Mouse (Mus musculus): ENCODE measurements around the gene Sprr1a. TPM values are rescaled to one million over a fixed set of nuclear protein-coding genes. Genes with fewer than 3 reads are reported as not detected.
"Not testable (repeated sequence)": the region's sequence is repeated elsewhere in the genome, so short reads cannot be mapped to it uniquely, and the experiment has no call there.

The Sprr1a gene
- 0.20 and 0.22 TPM in 2 replicates for polyA plus RNA-seq (2015; fragmentation: Nextera tagmentation; extraction: Ambion mirVana)

- Histone ChIP-seq H3K4me3 (replicated peaks) (no peak within 1 kb of the TSS), H3K9ac (no peak within 1 kb of the TSS), H3K27ac (replicated peaks) (no peak within 1 kb of the TSS), H3K36me3 (replicated peaks) (no peaks in the 10 kb centered on the region), H3K4me1 (replicated peaks) (no peaks in the 10 kb centered on the region), H3K4me2 (no peak within 1 kb of the TSS), H3K9me3 (replicated peaks) (no peaks in the 10 kb centered on the region), H3K27me3 (no peaks in the 10 kb centered on the region)
- no peak for ATAC-seq (ENCODE audit: insufficient read depth)
These were observed at the start of gene Sprr1a for GRCm38 (mm10) chr3:92485863-92486262. Sprr1a (minus strand) TSS chr3:92485895.

DNA sequence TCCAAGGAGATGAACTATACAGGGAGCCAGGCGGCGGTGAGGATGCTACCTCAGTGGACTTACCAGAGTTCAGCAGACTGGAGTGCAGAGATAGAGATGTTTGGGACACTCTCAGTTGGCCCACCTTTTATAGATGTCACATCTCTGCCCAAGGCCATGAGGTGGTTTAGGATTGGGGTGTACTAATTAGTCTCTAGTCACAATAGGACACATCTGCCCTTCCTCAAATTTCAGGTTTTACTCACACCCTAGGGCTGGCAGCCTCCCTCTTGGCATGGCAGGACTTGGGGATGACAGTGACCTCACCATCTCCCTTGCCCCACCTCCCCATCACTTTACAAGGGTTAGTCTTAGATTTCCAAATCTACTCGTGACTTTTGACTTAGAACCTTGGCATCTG, 48.7 kb upstream of the Sprr1a start, which contains the start of gene 2310046K23Rik:
Gene 2310046K23Rik (minus strand): TSS at position 101 of the 400 bp plus-strand sequence.
- WGBS (ENCODE audit: insufficient replicate concordance), result 70% methylated on average over 3 of the region's 3 CpGs
- H3K36me3 ChIP-seq (replicated peaks), result no peaks in the 10 kb centered on the region
- no peaks in the 10 kb centered on the region for H3K27me3 ChIP-seq
- no peak within 1 kb of the TSS for H3K9ac ChIP-seq
- ATAC-seq (ENCODE audit: insufficient read depth), result no peak
- no peak within 1 kb of the TSS for H3K27ac ChIP-seq (replicated peaks)
- H3K9me3 ChIP-seq (replicated peaks), result no peaks in the 10 kb centered on the region
- no peaks in the 10 kb centered on the region for H3K4me1 ChIP-seq (replicated peaks)
- H3K4me2 ChIP-seq, result no peak within 1 kb of the TSS
- no peak within 1 kb of the TSS for H3K4me3 ChIP-seq (replicated peaks)

DNA sequence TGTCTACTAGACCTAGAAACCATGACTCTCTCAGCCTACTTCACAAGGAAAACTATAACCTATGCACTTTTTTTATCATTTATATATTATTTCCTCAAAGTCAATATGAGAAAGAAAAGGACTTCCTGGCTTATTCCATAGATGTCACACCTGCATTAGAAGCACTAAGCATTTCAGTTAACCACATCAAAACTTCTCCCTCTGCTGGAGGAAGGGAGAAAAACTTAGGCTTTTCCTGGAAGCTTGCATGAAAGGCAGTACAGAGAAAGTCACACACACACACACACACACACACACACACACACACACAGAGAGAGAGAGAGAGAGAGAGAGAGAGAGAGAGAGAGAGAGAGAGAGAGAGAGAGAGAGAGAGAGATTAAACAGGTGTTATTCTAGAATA, 26.6 kb upstream of the Sprr1a start:
- H3K9ac ChIP-seq, result no peak overlapping the region
- H3K27me3 ChIP-seq, result no peaks in the 10 kb centered on the region
- H3K4me3 ChIP-seq (replicated peaks), result no peak overlapping the region
- H3K36me3 ChIP-seq (replicated peaks), result no peaks in the 10 kb centered on the region
- H3K4me2 ChIP-seq, result no peak overlapping the region
- no peaks in the 10 kb centered on the region for H3K4me1 ChIP-seq (replicated peaks)
- no peaks in the 10 kb centered on the region for H3K9me3 ChIP-seq (replicated peaks)
- no peak for ATAC-seq (ENCODE audit: insufficient read depth)
- H3K27ac ChIP-seq (replicated peaks), result no peak overlapping the region

DNA sequence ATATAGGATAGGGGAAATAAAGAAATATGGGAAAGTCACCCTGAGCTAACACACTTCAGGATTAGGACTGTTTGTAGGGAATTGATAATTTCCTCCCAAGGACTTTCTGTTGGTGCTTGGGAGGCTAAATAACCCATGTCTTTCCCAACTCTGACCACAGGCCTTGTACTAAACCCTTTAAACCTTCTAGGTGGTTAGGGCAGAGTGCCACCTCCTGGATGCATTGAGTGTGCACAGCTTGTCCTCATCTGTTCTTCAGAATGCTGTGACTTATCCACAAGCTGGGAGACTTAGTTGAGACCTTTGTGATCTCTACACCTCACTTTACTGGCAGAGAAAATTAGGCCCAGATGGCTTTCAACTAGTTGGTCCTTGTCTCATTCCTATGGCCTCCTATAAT, 25.1 kb upstream of the Sprr1a start:
- no peaks in the 10 kb centered on the region for H3K9me3 ChIP-seq (replicated peaks)
- no peaks in the 10 kb centered on the region for H3K36me3 ChIP-seq (replicated peaks)
- H3K27ac ChIP-seq (replicated peaks), result no peak overlapping the region
- H3K4me1 ChIP-seq (replicated peaks), result no peaks in the 10 kb centered on the region
- no peak overlapping the region for H3K9ac ChIP-seq
- no peak overlapping the region for H3K4me3 ChIP-seq (replicated peaks)
- no peaks in the 10 kb centered on the region for H3K27me3 ChIP-seq
- ATAC-seq (ENCODE audit: insufficient read depth), result no peak
- no peak overlapping the region for H3K4me2 ChIP-seq

DNA sequence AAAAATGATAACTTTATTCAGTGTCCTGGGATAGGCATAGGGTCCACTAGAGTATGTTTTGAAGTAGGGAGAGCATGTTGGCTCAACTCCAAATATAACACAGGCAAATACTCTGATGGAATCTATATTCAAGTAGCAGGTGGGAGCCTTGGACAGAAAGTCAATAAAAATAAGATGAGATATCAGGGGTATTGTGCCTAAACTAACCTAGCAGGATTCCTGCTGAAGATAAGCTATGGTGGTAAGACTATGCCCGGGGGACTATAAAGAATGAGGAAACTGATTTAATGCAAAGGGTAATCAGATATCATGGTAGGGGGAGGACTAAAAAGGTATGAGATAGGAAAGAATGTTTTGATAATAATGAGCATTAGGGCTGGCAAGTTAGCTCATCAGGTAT, 22.5 kb upstream of the Sprr1a start:
- H3K36me3 ChIP-seq (replicated peaks), result no peaks in the 10 kb centered on the region
- no peak for ATAC-seq (ENCODE audit: insufficient read depth)
- no peak overlapping the region for H3K9ac ChIP-seq
- WGBS (ENCODE audit: insufficient replicate concordance), result 65% methylated on average over 1 of the region's 1 CpGs
- no peak overlapping the region for H3K4me2 ChIP-seq
- no peaks in the 10 kb centered on the region for H3K9me3 ChIP-seq (replicated peaks)
- H3K27ac ChIP-seq (replicated peaks), result no peak overlapping the region
- no peak overlapping the region for H3K4me3 ChIP-seq (replicated peaks)
- no peaks in the 10 kb centered on the region for H3K4me1 ChIP-seq (replicated peaks)
- H3K27me3 ChIP-seq, result no peaks in the 10 kb centered on the region

- Histone ChIP-seq H3K9me3 (replicated peaks) (no peaks in the 10 kb centered on the region), H3K4me1 (replicated peaks) (no peaks in the 10 kb centered on the region), H3K9ac (no peak overlapping the region), H3K27me3 (no peaks in the 10 kb centered on the region), H3K4me2 (no peak overlapping the region), H3K27ac (replicated peaks) (no peak overlapping the region), H3K4me3 (replicated peaks) (no peak overlapping the region), H3K36me3 (replicated peaks) (no peaks in the 10 kb centered on the region)
- ATAC-seq (ENCODE audit: insufficient read depth), result no peak
These were observed 17.8 kb upstream of the Sprr1a start for GRCm38 (mm10) chr3:92503528-92503927.

- Histone ChIP-seq H3K4me2 (no peak within 1 kb of the TSS), H3K27me3 (no peaks in the 10 kb centered on the region), H3K4me3 (replicated peaks) (no peak within 1 kb of the TSS), H3K27ac (replicated peaks) (no peak within 1 kb of the TSS), H3K36me3 (replicated peaks) (no peaks in the 10 kb centered on the region), H3K9ac (no peak within 1 kb of the TSS), H3K9me3 (replicated peaks) (no peaks in the 10 kb centered on the region), H3K4me1 (replicated peaks) (no peaks in the 10 kb centered on the region)
- ATAC-seq (ENCODE audit: insufficient read depth), result no peak
- WGBS (ENCODE audit: insufficient replicate concordance), result 70% methylated on average over 1 of the region's 1 CpGs
These were observed 14.7 kb upstream of the Sprr1a start, which contains the start of gene Sprr4 for GRCm38 (mm10) chr3:92500393-92500792. Sprr4 (minus strand) TSS chr3:92500493.

- not testable (repeated sequence) for ATAC-seq (ENCODE audit: insufficient read depth); H3K4me2 ChIP-seq; H3K36me3 ChIP-seq (replicated peaks); H3K27me3 ChIP-seq; H3K4me1 ChIP-seq (replicated peaks); H3K9me3 ChIP-seq (replicated peaks); H3K27ac ChIP-seq (replicated peaks); H3K9ac ChIP-seq; H3K4me3 ChIP-seq (replicated peaks)
These were observed 4.6 kb upstream of the Sprr1a start for GRCm38 (mm10) chr3:92490262-92490661.

- ATAC-seq (ENCODE audit: insufficient read depth), result no peak
- Histone ChIP-seq H3K36me3 (replicated peaks) (no peaks in the 10 kb centered on the region), H3K4me3 (replicated peaks) (no peak overlapping the region), H3K4me2 (no peak overlapping the region), H3K9ac (no peak overlapping the region), H3K9me3 (replicated peaks) (no peaks in the 10 kb centered on the region), H3K27ac (replicated peaks) (no peak overlapping the region), H3K4me1 (replicated peaks) (no peaks in the 10 kb centered on the region), H3K27me3 (no peaks in the 10 kb centered on the region)
- 10% methylated on average over 1 of the region's 1 CpGs for WGBS (ENCODE audit: insufficient replicate concordance)
These were observed 612 bp upstream of the Sprr1a start for GRCm38 (mm10) chr3:92486307-92486706.

GRCm38 (mm10) chr3:92481249-92481648, 4.4 kb downstream of the Sprr1a start:
- H3K4me3 ChIP-seq (replicated peaks); ATAC-seq (ENCODE audit: insufficient read depth); H3K36me3 ChIP-seq (replicated peaks); H3K9me3 ChIP-seq (replicated peaks); H3K27ac ChIP-seq (replicated peaks); H3K4me1 ChIP-seq (replicated peaks); H3K4me2 ChIP-seq; H3K27me3 ChIP-seq; H3K9ac ChIP-seq: not testable (repeated sequence)

GRCm38 (mm10) chr3:92470111-92470510, 15.6 kb downstream of the Sprr1a start:
- no peak overlapping the region for H3K4me3 ChIP-seq (replicated peaks)
- no peak for ATAC-seq (ENCODE audit: insufficient read depth)
- no peaks in the 10 kb centered on the region for H3K9me3 ChIP-seq (replicated peaks)
- no peak overlapping the region for H3K4me2 ChIP-seq
- no peaks in the 10 kb centered on the region for H3K4me1 ChIP-seq (replicated peaks)
- 49% methylated on average over 2 of the region's 2 CpGs for WGBS (ENCODE audit: insufficient replicate concordance)
- no peaks in the 10 kb centered on the region for H3K36me3 ChIP-seq (replicated peaks)
- H3K27ac ChIP-seq (replicated peaks), result no peak overlapping the region
- H3K27me3 ChIP-seq, result no peaks in the 10 kb centered on the region
- H3K9ac ChIP-seq, result no peak overlapping the region

- Histone ChIP-seq H3K4me2 (no peak overlapping the region), H3K9ac (no peak overlapping the region), H3K27me3 (no peaks in the 10 kb centered on the region), H3K9me3 (replicated peaks) (no peaks in the 10 kb centered on the region), H3K27ac (replicated peaks) (no peak overlapping the region), H3K4me3 (replicated peaks) (no peak overlapping the region), H3K4me1 (replicated peaks) (no peaks in the 10 kb centered on the region), H3K36me3 (replicated peaks) (no peaks in the 10 kb centered on the region)
- no peak for ATAC-seq (ENCODE audit: insufficient read depth)
These were observed 18.3 kb downstream of the Sprr1a start for GRCm38 (mm10) chr3:92467424-92467823.

GRCm38 (mm10) chr3:92466576-92466975, 19.1 kb downstream of the Sprr1a start:
- Histone ChIP-seq H3K9me3 (replicated peaks) (no peaks in the 10 kb centered on the region), H3K27ac (replicated peaks) (no peak overlapping the region), H3K36me3 (replicated peaks) (no peaks in the 10 kb centered on the region), H3K4me2 (no peak overlapping the region), H3K9ac (no peak overlapping the region), H3K4me3 (replicated peaks) (no peak overlapping the region), H3K4me1 (replicated peaks) (no peaks in the 10 kb centered on the region), H3K27me3 (no peaks in the 10 kb centered on the region)
- no peak for ATAC-seq (ENCODE audit: insufficient read depth)
- WGBS (ENCODE audit: insufficient replicate concordance), result 66% methylated on average over 1 of the region's 1 CpGs

All from liver, embryonic 15.5 days (tissue).